ENCODE assay signal across 7 mouse cellular contexts in genomic region chr17:25828712-25829557, GRCm38 (mm10). TPM values are rescaled to one million over a fixed set of nuclear protein-coding genes. Genes with fewer than 3 reads are reported as not detected.
A peak's percentile ranks its signal among the peaks of the same experiment; 100 is the strongest.
DNase-seq lines count a peak whose midpoint lies in the region; ATAC-seq lines count a peak whose summit lies in the region.

Jmjd8 (plus strand) TSS chr17:25828867.

- peak; percentile 72 for DNase-seq in adrenal gland, adult 8-10 months
- DNase-seq in embryo, embryonic 10 days (ENCODE audit: low spot score): peak; percentile 91
- peak; percentile 69 for DNase-seq in gastrocnemius, postnatal 14 days
- DNase-seq in induced T-regulatory cell, adult 2 months (ENCODE audit: low read depth): peak; percentile 87
- peak; percentile 89 to 92 for DNase-seq in left cerebral cortex, postnatal 14 days (ENCODE audit: low spot score in 2 of 2)
- DNase-seq in right cerebral cortex, postnatal 4 days: peak; percentile 78

- intact Hi-C loops in gastrocnemius, postnatal 14 days (cut with DNase I; ENCODE audit: low total_unique reads): no loop called here
- intact Hi-C loops in left cerebral cortex, postnatal 14 days (cut with DNase I): no loop called here

- peak; percentile 41 for ATAC-seq in megakaryocyte-erythroid progenitor cell, adult 5-6 weeks (replicated peaks; ENCODE audit: low FRiP score, low TSS enrichment, poor library complexity, severe bottlenecking)

RNA-seq across cellular contexts. Expression of gene Jmjd8, which starts in this region (rescaled TPM):
- total RNA-seq in adrenal gland, adult 8-10 months (2022): 100 to 1,000 TPM; 104 to 137 (median 119) TPM
- 10 to 100 TPM; 20.3 to 23.6 TPM for total RNA-seq in gastrocnemius, postnatal 14 days (2021)
- total RNA-seq in left cerebral cortex, postnatal 14 days (2021): 10 to 100 TPM; 59.1 to 59.6 TPM
- total RNA-seq in megakaryocyte-erythroid progenitor cell, adult 5-6 weeks (2014; fragmentation: Nextera tagmentation): 20.1 and 31.7 TPM in 2 replicates
- total RNA-seq in megakaryocyte-erythroid progenitor cell, adult 5-6 weeks (2017): 19.5 and 21.5 TPM in 2 replicates

Comparison
In these comparisons a context has a peak if more than half of its experiments do, and no peak if none do; other contexts are left out.
1. Peak in every context shown above with its lines: DNase-seq and ATAC-seq.